Mouse (Mus musculus) heart, postnatal 14 days (tissue): ENCODE data around the gene Slc7a8. TPM values are rescaled to one million over a fixed set of nuclear protein-coding genes. Genes with fewer than 3 reads are reported as not detected.
A peak's percentile ranks its signal among the peaks of the same experiment; 100 is the strongest.

ENCODE experiments used
- DNase-seq, 2 experiments: peaks; one replicate each; pipeline ENCODE4 v3.0.0; 2021 to 2022
- intact Hi-C: fragments of 180-260 bp; cut with DNase I; formaldehyde crosslinking; loops from one replicate; pipeline ENCODE4 v1.15.1; 2025
- total RNA-seq, 2 experiments: library from RNA; stranded (reverse); gene quantifications; 2 replicates each; pipeline ENCODE4 v1.2.3; 2021

Slc7a8 gene
- total RNA-seq, 2 experiments from 2014 or later, result 3.2 to 3.7 TPM

- DNase-seq, result peak; percentile 21 to 39
- intact Hi-C loops, result no loop called here
Measured at GRCm38 (mm10) chr14:54706589-54707320, 75.0 kb downstream of the Slc7a8 start.

GRCm38 (mm10) chr14:54705844-54706243 lies 75.9 kb downstream of the Slc7a8 start:
- intact Hi-C loops, result no loop called here
- DNase-seq, result no peak

GRCm38 (mm10) chr14:54703207-54703606 lies 78.5 kb downstream of the Slc7a8 start:
- DNase-seq, result no peak
- intact Hi-C loops, result loop anchor here (5.0 kb wide), 1 partner anchor 136 kb away; no protein-coding TSS in a partner anchor

- intact Hi-C loops, result loop anchor here (2.0 to 5.0 kb wide), 3 partner anchors 40 to 134 kb away; no protein-coding TSS in a partner anchor
Measured at GRCm38 (mm10) chr14:54701298-54701697, 80.4 kb downstream of the Slc7a8 start.

GRCm38 (mm10) chr14:54699586-54699985 lies 82.2 kb downstream of the Slc7a8 start:
- intact Hi-C loops, result no loop called here
- no peak for DNase-seq

More at GRCm38 (mm10) chr14:54701298-54701697, 80.4 kb downstream of the Slc7a8 start:
- peak; percentile 81 to 92 for DNase-seq

- intact Hi-C loops, result no loop called here
- DNase-seq, result no peak
Measured at GRCm38 (mm10) chr14:54698733-54699132, 83.0 kb downstream of the Slc7a8 start, which contains the start of gene Gm29776. TSS of gene Gm29776 (minus strand) at chr14:54698833.

GRCm38 (mm10) chr14:54696752-54697151 lies 85.0 kb downstream of the Slc7a8 start:
- no peak for DNase-seq
- intact Hi-C loops, result no loop called here

- intact Hi-C loops, result no loop called here
- DNase-seq, result no peak
Measured at GRCm38 (mm10) chr14:54695042-54695441, 86.7 kb downstream of the Slc7a8 start.

- DNase-seq, result no peak
- intact Hi-C loops, result loop anchor here (5.0 to 10.0 kb wide), 2 partner anchors 35 to 328 kb away; partner anchors contain the start of gene Ngdn
Measured at GRCm38 (mm10) chr14:54687251-54687650, 94.5 kb downstream of the Slc7a8 start.

- DNase-seq, result peak; percentile 100
- intact Hi-C loops, result loop anchor here (5.0 to 10.0 kb wide), 2 partner anchors 34 to 328 kb away; partner anchors contain the start of gene Ngdn
Measured at GRCm38 (mm10) chr14:54686522-54687143, 95.1 kb downstream of the Slc7a8 start, which contains the start of gene Acin1. TSS of gene Acin1 (minus strand) at chr14:54686931.

GRCm38 (mm10) chr14:54686063-54686521 lies 95.7 kb downstream of the Slc7a8 start, which contains the start of gene 1700123O20Rik:
TSS of gene 1700123O20Rik (plus strand) at chr14:54686216.
- DNase-seq, result no peak
- intact Hi-C loops, result loop anchor here (5.0 to 10.0 kb wide), 2 partner anchors 34 to 329 kb away; partner anchors contain the start of gene Ngdn

- DNase-seq, result no peak
- intact Hi-C loops, result loop anchor here (5.0 to 10.0 kb wide), 2 partner anchors 33 to 329 kb away; partner anchors contain the start of gene Ngdn
Measured at GRCm38 (mm10) chr14:54685471-54685870, 96.3 kb downstream of the Slc7a8 start.

- intact Hi-C loops, result loop anchor here (10.0 kb wide), 1 partner anchor 332 kb away; the partner anchor contains the start of gene Ngdn
- no peak for DNase-seq
Measured at GRCm38 (mm10) chr14:54682396-54682795, 99.3 kb downstream of the Slc7a8 start.

- DNase-seq, result no peak
- intact Hi-C loops, result no loop called here
Measured at GRCm38 (mm10) chr14:54678657-54679304, 103.0 kb downstream of the Slc7a8 start.

- DNase-seq, result no peak
- intact Hi-C loops, result no loop called here
Measured at GRCm38 (mm10) chr14:54676290-54676689, 105.5 kb downstream of the Slc7a8 start.

- intact Hi-C loops, result no loop called here
- DNase-seq, result no peak
Measured at GRCm38 (mm10) chr14:54674317-54674716, 107.4 kb downstream of the Slc7a8 start.
